Mouse (Mus musculus): ENCODE data around the gene Atf7ip.

GRCm38 (mm10) chr6:136612312-136612711, 106.3 kb downstream of the Atf7ip start:
- TF ChIP-seq POLR2A (IDR thresholded peaks at IDR 0.05; ENCODE audit: insufficient read length, low read depth) (no peak), USF1 (IDR thresholded peaks at IDR 0.05; ENCODE audit: low read depth) (no peak), POLR2AphosphoS2 (IDR thresholded peaks at IDR 0.05; ENCODE audit: insufficient read length, low read depth) (no peak), MAX (IDR thresholded peaks at IDR 0.05; ENCODE audit: low read depth) (no peak), TCF12 (IDR thresholded peaks at IDR 0.05; ENCODE audit: insufficient read depth, poor library complexity, severe bottlenecking) (no peak), E2F4 (IDR thresholded peaks at IDR 0.05; ENCODE audit: insufficient read depth) (no peak), SRF (IDR thresholded peaks at IDR 0.05; ENCODE audit: control insufficient read depth, insufficient read length, low read depth) (no peak), MYOG (IDR thresholded peaks at IDR 0.05; ENCODE audit: control insufficient read depth in 1 of 3, insufficient read depth in 1 of 3, insufficient read length in 2 of 3, low read depth in 2 of 3) (no peak), REST (IDR thresholded peaks at IDR 0.05; ENCODE audit: insufficient read depth, insufficient read length) (no peak), TCF3 (IDR thresholded peaks at IDR 0.05; ENCODE audit: insufficient read length, low read depth) (no peak), MYOD1 (IDR thresholded peaks at IDR 0.05; ENCODE audit: control insufficient read depth in 1 of 3, insufficient read length in 2 of 3, low read depth in 2 of 3) (no peak)
